Mouse (Mus musculus) spleen, postnatal 4 days (tissue): Measurements from ENCODE around the gene Duoxa1.
A peak's percentile ranks its signal among the peaks of the same experiment; 100 is the strongest.
"Not testable (repeated sequence)": the region's sequence is repeated elsewhere in the genome, so short reads cannot be mapped to it uniquely, and the experiment has no call there.

Experiments used
- DNase-seq, 2 experiments: peaks; one replicate each; pipeline ENCODE4 v3.0.0; 2022; ENCODE audit warnings: low spot score in 2 of 2

Duoxa1 gene

DNA sequence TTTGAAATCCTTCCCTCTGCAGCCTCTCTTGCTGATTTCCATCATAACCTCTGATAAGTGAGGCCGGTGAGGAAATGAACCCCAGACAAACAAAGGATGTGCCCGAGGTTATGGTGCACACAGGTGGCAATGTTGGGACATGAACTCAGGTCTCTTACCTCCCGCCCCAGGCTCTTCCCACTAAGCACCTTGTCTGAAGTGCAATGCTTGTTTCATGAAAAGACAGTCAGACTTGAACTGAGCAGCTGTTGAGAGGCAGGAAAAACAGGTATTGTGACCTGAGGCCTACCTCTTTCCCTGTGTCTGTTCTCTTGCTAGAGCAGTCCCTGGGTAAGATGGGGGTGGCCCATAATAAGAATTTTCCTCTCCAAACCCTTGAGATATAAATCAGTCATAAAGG, 18.7 kb upstream of the Duoxa1 start:
- DNase-seq: no peak

DNA sequence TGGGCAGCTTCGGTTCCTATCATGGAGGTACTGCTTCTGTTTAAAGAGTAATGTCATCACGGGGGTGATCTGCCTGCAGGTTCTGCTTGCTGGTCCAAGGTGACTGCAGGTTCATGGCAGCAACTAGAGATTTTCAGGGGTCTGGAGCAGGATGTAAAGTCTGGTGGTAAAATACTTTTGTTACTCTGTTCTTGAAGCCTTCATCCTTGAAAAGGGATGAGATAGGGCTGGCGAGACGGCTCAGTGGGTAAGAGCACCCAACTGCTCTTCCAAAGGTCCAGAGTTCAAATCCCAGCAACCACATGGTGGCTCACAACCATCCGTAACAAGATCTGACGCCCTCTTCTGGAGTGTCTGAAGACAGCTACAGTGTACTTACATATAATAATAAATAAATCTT, 16.8 kb upstream of the Duoxa1 start:
- DNase-seq: not testable (repeated sequence)

DNA sequence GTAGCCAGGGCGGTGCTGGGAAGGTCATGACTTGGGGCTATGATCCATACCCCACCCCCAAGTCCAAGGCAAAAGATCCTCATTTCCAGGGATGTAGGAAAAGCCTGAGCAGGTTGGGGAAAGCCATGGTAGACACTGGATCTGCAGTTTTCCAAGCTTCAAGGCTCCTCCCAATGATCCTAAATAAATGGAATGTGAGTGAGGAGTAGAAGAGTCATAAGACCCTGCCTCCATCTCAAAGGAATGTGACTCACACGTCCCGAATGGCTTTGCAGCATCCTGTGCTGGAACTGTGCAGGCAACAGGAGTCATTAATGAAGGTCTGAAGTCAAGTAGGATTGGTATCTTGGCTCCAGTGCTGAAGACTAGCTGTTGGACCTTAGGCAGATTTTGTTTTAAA, 14.5 kb upstream of the Duoxa1 start:
- DNase-seq: no peak

DNA sequence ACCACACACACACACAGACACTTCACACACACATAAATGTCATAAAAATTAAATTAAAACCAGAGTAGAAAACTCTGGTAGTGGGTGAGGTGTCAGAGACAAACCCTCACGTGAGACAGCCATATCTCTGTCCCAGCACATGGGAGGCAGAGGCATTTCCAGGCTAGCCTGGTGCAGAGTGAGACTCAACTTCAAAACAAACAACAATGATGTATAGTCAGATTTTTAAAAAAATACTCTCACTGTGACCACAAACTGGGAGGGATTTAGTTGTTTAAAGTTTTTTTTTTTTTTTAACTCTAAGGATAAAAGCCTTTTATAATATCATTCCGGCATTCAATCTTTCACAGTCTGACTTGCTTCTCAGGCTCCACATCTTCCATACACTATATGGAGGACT, 11.8 kb upstream of the Duoxa1 start:
- DNase-seq: no peak

DNA sequence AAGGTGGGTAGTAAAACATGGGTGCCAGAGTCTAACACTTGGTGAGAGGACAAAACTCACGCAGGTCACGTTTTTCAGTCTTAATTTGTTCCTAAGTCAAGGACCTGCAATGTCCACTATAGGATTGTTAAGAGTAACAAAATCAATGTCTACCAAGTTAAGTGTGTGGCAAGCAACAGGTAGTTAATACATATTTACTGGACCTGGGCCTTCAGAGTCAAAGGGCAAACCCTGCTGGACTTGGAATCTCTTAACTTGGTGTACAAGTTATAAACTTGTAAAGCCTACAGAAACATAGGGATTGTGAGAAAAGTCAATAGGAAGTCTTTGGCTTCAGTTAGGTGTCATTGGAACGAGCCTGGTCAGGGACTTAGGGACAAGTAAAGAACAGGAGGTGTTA, 11.1 kb upstream of the Duoxa1 start:
- no peak for DNase-seq

DNA sequence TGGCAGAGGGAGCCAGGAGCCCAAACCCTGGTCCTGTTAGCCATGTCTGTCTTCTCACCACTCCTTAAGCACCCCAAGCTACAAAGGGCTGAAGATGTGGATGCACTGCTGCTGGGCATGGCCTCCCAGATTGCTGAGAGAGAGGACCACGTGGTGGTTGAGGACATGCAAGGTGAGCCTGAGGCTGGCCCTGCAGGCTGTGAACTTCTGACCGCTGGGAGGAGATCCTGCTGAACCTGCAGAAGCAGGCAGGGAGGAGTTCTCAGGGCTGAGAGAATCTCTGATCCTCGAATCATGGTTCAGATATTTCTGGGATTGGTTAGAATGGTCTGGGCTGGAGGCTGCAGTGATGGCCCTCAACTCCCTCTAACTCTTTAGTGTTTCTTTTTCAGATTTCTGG, 10.4 kb upstream of the Duoxa1 start:
- DNase-seq: no peak

DNA sequence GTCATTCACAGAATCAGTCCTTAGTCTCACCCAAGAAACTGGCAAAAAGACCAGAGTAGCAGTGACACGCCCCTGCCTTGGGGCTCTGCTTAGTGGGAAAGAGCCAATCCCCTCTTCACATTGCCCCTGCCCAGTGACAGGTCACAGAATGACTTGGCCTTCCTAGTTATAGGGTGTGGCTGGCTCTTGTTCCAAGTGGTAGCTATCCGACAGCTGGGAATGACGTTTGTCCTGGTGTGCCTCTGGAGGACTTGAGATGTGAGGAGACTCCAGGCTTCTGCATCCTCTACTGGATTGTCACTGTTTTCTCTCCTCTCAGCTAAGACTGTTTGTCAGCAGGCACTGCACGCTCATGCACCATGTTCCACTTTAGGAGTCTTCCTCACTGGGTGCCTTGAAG, 3.9 kb upstream of the Duoxa1 start:
- no peak for DNase-seq

DNA sequence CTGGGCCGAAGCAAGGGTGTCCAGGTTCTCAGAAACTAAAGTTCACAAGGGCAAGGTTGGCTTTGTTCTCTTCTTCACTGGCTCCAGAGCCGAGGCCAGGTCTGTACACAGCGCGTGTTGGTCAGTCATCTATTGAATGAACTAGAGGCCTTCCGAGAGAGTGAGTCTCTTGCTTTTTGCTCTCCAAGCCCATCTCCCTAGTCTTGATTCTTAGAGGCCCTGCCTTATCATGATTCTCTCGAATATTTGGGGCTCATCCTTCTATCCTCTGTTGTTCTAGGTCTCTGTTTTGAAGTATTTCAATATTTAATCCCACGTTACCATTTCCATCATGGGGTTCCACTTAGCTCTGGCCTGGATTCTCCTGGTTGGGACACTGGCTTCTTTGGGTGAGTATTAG, 1.8 kb upstream of the Duoxa1 start, which contains the start of gene Duox1:
Duox1 (plus strand) TSS at position 301 of the 400 bp plus-strand sequence.
- DNase-seq: no peak

DNA sequence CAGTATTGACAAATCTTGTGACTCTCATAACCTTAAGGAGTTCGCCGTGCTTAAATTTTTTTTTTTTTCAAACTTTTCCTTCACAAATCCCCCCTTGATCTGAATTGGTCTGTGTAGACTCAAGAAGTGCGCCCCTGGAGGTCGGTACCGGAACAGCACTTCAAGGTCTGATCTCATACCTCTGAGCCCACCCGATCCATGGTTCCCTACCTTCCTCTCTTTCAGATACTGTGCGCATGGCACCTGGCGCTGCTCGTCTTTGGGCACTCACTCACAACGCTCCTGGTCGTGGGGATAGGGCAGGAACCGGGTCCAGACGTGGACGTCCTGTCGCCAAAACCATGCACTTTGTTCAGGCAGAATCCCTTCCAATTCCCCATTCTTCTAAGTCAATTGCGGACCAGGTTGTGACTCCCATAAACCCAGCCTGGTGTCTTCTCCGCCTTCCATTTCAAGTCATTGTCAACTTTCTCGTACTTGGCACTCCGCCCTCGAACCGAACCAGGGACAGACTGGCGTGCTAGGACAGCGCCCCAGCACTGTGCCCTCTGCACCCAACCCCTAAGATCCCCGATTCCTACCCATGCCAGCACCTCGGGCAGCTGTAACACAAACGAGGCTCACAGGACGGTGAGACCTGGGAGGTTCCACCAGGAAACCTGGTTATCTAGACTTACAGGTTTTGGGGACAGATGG, 660 bp downstream of the Duoxa1 start:
- DNase-seq: peak; percentile 43 to 86

DNA sequence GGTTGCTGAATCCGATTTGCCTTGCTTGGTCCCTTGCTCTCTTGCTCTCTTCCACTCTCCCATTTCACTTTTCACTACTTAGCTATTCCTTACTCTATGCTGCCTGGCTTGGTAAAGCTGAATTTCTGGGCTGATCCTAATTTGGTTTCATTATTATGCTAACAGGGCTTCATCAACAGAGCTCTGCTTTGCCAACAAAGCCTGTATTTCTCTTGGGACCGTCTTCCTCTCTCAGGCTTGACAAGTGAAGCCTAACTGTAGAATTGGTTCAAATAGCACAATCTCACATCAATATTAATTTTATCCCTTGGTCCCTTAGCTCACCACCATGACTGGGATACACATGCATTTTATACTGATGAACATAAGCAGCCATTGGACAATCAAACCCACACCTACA, 2.0 kb downstream of the Duoxa1 start:
- DNase-seq: no peak

DNA sequence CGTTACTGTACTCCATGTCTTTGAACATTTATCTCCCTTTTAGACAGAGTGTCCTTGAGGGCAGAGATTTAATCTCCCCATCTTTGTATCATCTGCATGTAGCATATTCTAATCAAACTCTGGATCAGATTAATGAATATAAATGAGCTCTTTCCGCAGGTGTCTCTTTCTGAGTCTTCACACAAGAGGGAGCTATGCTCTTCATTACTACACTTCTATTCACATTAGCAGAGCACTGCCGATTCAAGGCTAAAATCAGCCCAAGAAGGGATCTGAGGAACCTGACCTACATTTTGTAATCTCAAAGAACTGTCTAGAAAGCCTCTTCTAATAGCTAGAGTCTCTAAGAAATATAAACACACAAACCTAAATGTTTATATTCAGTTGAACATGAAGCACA, 3.9 kb downstream of the Duoxa1 start:
- DNase-seq: no peak

DNA sequence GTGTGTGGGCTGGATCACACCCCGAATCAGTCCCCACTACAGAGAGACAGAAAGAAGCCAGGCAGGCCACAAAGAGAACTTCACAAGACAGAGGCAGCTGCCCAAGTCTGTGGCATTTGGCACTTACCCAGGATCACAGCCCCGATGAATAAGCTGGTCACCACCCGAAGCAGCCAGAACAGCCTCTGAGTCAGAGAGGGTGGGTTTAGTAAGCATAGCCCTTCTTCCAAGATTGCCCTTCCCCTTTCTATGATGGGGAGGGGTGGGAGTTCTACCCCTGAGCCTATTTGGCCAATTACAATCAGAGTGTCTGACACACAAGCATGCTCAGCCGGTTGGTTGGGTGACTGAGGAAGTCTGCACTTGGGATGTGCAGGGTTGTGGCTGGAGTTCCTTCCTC, 7.3 kb downstream of the Duoxa1 start:
- no peak for DNase-seq

DNA sequence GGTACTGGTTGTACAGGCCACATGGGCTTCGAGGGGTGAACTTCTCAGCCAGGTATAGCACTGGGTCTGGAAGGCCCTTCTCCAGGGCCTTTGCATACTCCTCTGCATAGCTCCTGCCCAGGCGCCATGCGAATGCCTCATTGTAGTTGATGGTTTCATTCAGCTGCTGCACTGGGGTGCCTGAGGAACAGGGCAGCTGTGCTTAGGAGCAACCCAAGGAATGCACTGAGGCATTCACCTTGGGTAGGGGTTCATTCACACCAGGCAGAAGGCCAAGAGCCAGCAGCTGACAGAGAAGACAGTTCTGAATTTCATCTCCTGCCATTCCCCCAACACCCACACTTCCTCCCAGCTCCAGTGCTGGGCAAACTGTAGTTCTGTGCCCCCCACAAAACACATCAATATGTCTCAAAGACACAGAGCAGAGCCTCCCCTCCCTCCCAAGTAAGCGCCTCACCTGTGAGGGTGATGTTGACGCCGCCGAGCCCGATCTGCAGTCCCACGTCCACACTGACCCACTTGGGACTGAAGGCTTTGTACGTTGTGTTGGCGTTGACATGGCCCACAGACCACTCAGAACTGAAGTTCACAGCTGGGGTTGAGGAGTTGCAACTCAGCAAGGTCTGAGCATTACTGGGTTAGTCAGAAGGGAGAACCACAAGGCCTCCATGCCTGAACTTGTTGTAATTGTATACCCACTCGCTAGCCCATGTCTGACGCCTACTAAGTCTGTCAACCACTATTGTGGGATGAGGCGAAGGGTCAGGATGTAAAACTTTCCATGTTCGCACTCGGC, 8.2 kb downstream of the Duoxa1 start:
- no peak for DNase-seq

DNA sequence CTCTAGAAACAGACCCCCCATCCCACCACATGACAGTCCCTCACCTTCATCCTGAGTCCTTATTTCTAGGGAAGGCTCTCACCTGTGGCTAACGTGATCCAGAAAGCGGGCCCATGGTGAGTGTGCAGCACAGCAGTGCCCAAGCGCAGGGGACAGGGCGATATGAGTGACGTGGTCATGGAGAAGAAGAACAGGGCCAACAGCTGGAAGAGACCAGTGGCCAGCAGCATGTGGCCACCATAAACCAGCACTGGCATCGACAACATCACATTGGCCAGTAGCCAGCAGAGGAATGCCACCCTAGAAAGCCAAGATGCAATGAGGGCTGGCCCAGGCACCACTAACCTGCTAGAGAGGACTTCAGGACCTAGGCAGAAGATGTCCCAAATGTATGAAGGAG, 9.0 kb downstream of the Duoxa1 start:
- DNase-seq: no peak

DNA sequence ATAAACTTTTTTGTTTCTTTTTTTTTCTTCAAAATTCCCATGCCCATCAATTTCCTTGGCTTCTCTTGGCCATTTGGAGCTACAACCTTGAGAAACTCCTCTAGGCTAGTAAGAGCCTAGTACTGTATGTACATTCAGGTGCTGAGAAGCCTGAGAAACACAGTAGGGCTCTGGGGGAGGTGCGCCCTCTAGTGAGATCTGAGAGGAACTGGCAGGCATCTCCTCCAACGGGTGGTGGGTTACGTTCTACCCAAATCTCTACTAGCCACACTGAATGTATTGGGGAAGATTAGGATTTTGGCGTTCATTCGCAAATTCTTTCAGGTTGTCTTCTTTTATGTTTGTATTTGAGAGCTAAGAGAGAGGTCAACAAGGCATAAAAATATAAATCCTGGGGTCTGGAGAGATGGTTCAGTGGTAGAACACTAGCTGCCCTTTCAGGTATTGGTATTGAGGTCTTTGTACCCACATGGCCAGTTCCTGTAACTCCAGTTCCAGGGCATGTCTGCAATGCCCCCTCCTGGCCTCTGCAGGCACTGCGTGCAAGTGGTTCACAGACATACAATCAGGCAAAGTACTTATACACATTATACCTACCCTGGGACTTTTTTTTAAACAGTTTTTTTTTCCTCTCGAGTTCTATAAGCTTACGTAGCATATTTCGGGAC, 10.8 kb downstream of the Duoxa1 start:
- peak; percentile 64 to 82 for DNase-seq

DNA sequence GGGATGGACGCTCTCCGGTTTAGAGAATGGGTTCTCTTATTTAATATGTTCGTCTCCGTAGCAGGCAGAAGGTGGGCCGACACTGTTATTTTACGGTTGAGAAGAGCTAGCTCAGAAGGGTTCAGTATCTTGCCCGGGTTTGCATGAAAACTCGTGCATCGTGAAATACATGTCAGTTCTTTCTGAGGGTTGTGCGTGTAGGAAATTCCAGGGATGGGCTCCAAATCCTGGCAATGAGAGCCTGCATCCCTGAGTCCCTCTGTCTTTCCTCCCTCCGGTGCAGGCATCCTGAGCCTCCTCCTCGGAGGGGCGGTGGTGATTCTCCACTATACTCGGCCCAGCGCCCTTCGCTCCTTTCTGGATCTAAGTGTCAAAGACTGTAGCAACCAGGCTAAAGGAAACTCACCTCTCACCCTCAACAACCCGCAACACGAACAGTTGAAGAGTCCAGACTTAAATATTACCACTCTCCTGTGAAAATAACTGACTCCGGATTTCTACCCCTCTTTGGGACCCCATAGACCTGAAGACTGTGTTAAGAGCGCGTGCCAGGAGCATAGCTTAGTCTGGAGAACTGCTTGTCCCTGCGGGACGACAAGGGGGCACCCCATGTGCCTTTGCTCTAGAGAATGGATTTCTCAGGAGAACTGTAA, 11.5 kb downstream of the Duoxa1 start:
- DNase-seq: no peak

DNA sequence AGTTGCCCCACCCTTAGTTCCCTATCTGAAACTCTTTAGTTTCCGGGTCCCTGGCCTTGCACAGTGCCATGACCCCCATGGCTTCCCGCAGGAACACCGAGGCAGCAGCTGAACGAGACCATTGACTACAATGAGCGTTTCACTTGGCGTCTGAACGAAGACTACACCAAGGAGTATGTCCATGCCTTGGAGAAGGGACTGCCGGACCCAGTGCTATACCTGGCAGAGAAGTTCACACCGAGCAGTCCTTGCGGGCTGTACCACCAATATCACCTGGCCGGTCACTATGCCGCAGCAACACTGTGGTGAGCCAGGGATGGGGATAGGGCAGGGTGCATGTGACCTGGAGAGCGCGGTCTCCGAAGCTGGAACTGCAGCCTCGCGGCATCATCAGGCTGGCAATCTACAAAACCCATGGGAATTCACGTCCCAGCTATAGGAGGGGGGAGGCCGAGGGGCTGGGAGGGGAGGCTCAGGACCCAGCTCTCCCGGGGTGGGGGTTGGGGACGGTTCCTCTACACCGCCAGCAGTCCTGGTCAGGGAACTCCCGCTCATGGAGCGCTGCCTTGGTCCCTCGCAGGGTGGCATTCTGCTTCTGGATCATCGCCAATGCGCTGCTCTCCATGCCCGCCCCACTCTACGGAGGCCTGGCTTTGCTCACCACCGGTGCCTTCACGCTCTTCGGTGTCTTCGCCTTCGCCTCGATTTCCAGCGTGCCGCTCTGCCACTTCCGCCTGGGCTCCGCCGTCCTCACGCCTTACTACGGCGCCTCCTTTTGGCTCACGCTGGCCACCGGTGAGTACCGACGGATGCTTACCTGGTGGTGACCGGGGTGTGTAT, 12.2 kb downstream of the Duoxa1 start:
- DNase-seq: no peak

DNA sequence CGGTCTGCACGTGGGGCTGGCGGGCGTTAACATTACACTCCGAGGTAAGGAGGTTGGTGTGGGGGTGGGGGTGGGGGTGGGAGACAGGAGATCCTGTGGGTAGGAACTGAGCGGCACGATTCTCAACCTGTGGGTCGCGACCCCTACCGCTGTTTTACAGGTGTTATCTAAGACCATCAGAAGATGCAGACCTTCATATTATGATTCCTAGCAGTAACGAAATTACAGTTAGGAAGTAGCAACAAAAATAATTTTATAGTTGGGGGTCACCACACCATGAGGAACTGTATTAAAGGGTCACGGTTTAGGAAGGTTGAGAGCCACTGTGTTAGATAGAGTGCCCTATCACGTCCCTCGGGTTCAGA, 12.9 kb downstream of the Duoxa1 start:
- no peak for DNase-seq

DNA sequence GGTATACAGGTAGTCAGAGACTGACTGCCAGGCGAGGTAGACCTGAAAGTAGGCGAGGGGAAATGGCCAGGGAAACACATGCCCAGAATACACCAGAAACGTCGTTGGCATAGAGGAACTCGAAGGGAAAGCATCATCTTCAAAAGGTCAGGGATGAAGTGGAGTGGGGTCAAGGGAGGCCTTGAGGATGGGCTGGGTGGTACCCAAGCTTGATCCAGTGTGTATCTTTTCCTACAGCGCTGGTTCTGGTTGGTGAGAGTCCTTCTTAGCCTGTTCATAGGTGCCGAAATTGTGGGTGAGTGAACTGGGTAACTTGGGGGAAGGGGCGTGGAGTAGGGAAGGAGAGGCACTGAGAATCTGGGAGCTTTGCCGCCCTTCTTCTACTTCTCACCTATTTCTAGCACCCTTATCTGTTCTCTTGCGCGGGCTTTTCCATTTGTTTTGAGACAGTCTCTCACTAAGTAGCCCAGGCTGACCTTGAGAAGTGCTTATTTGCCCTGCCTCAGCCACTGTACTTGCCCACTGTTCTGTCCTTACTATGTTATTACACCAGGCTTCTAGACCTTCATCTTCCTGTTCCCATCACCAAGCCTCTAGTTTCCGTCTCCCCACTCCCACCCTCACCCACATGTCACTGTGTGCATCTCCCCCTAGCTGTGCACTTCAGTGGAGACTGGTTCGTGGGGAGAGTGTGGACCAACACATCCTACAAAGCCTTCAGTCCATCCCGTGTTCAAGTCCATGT, 13.4 kb downstream of the Duoxa1 start:
- DNase-seq: no peak

DNA sequence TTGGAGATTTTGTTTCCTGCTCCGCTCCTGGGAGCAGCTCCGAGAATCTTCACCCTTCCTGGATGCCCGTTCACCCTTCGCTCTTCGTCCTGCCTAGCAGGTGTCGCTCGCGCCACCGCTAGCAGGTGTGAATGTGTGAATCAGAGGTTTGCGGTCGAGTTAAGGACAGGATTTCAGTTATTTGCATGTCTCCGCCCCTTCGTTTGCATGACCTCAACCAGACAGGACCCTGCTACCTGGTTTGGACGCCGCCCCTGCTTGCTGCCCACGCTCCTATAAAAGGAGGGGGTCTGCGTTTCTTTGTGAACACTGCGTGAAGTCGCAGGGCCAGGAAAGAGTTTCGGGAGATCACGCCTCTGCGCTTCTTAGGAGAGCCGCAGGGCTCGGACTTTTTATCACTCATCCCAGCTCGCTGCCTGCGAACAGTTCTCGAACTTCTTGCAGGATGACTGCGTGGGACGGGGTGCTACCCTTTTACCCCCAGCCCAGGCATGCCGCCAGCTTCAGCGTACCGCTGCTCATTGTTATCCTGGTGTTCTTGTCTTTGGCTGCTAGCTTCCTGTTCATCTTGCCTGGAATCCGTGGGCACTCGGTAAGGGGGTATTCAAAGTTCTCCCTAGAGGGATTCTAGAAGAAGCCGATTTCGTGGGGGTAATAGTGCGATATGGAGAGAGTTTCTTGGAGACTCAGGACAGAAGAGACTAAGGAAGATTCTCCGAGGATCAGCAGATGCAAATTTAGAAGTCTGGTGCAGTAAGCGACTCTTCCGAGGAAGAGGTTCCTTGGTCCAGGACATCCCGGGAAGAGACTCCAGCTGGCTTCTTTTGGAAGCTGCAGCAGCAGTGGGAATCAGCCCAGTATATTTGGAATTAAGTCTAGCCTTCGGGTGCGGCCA, 14.7 kb downstream of the Duoxa1 start, which contains the start of gene Duoxa2:
Duoxa2 (plus strand) TSS at position 305 of the 895 bp plus-strand sequence.
- no peak for DNase-seq
